Mouse (Mus musculus): ENCODE data around the gene Inmt. TPM values are rescaled to one million over a fixed set of nuclear protein-coding genes. Genes with fewer than 3 reads are reported as not detected.

Inmt gene
- polyA plus RNA-seq, 1 experiment from 2014 or later = not detected

DNA sequence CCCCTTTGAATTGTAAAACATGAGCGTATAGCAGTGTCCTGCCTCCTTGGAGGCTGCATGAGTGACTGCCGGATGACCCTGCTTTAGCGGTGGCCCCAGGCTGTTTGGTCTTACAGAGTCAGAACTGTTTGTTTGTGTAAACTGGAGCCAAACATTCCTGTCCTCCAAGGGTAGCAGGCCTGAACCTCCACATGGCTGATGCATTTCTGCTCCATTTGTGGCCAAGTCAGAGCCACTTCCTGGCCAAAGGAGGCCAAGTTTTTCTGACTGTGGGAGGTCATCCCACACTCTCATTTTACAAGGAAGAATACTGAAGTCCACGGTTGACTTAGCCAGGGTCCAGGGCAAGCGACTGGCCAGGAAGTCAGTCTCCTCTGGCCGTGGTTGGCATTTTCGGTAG is 4.7 kb upstream of the Inmt start:
- 90% methylated on average over 7 of the region's 7 CpGs for WGBS (ENCODE audit: missing documents)
- H3K79me2 ChIP-seq (ENCODE audit: inconsistent target) = no peaks in the 10 kb centered on the region
- no peaks in the 10 kb centered on the region for H3K36me3 ChIP-seq (ENCODE audit: inconsistent target)
- no peak overlapping the region for H3K4me3 ChIP-seq (ENCODE audit: inconsistent target)
- no peak overlapping the region for H3K27ac ChIP-seq

- no peaks in the 10 kb centered on the region for H3K36me3 ChIP-seq (ENCODE audit: inconsistent target)
- H3K79me2 ChIP-seq (ENCODE audit: inconsistent target) = no peaks in the 10 kb centered on the region
- WGBS (ENCODE audit: missing documents) = 30% methylated on average over 12 of the region's 12 CpGs
- H3K27ac ChIP-seq = no peak overlapping the region
- H3K4me3 ChIP-seq (ENCODE audit: inconsistent target) = no peak overlapping the region
Observed at GRCm38 (mm10) chr6:55177060-55177732, 2.4 kb upstream of the Inmt start.

DNA sequence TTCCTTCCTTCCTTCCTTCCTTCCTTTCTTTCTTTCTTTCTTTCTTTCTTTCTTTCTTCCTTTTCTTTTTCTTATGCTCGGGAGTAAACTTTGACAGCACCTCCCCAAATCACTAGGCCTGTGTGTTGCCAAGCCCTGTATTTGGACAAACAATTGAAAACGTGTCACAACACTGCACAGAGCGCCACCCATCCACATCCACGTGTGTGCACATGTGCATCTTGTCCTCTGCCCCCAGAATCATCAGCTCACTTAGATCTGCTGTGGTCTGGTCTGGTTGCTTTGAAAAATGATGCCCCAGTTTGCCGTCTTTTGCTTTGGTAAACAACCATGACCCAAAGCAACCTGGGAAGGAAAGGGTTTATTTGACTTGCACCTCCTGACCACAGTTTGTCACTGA is 1.0 kb upstream of the Inmt start:
- WGBS (ENCODE audit: missing documents) = 56% methylated on average over 5 of the region's 5 CpGs
- Histone ChIP-seq H3K79me2 (ENCODE audit: inconsistent target) (no peaks in the 10 kb centered on the region), H3K36me3 (ENCODE audit: inconsistent target) (no peaks in the 10 kb centered on the region), H3K4me3 (ENCODE audit: inconsistent target) (no peak overlapping the region), H3K27ac (no peak overlapping the region)

GRCm38 (mm10) chr6:55175456-55175855 is 613 bp upstream of the Inmt start:
- Histone ChIP-seq H3K27ac (no peak overlapping the region), H3K4me3 (ENCODE audit: inconsistent target) (no peak overlapping the region), H3K79me2 (ENCODE audit: inconsistent target) (no peaks in the 10 kb centered on the region), H3K36me3 (ENCODE audit: inconsistent target) (no peaks in the 10 kb centered on the region)
- 64% methylated on average over 2 of the region's 2 CpGs for WGBS (ENCODE audit: missing documents)

GRCm38 (mm10) chr6:55173941-55174349 is 898 bp downstream of the Inmt start:
- H3K4me3 ChIP-seq (ENCODE audit: inconsistent target) = no peak overlapping the region
- H3K27ac ChIP-seq = no peak overlapping the region
- no peaks in the 10 kb centered on the region for H3K36me3 ChIP-seq (ENCODE audit: inconsistent target)
- 86% methylated on average over 3 of the region's 3 CpGs for WGBS (ENCODE audit: missing documents)
- H3K79me2 ChIP-seq (ENCODE audit: inconsistent target) = no peaks in the 10 kb centered on the region

DNA sequence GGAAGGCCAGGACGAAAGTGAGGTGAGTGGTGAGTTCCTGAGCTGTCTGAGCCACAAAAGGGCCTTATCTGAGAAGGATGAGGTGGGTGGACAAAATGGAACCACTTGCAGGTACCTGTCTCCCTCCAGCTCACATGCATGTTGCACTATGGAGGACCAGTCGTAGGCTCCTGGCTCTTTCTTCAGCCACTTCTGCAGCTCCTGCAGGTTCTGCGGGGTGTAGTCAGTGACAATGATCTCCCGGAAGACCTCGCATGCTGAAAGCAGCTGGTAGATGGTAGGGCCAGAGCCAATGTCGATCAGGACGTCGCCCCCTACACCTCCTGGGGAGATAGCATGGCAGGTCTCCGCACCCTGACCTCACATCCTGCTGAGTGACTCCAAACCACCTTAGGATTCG is 1.7 kb downstream of the Inmt start:
- Histone ChIP-seq H3K4me3 (ENCODE audit: inconsistent target) (no peak overlapping the region), H3K27ac (no peak overlapping the region), H3K36me3 (ENCODE audit: inconsistent target) (no peaks in the 10 kb centered on the region), H3K79me2 (ENCODE audit: inconsistent target) (no peaks in the 10 kb centered on the region)
- WGBS (ENCODE audit: missing documents) = 90% methylated on average over 10 of the region's 10 CpGs

DNA sequence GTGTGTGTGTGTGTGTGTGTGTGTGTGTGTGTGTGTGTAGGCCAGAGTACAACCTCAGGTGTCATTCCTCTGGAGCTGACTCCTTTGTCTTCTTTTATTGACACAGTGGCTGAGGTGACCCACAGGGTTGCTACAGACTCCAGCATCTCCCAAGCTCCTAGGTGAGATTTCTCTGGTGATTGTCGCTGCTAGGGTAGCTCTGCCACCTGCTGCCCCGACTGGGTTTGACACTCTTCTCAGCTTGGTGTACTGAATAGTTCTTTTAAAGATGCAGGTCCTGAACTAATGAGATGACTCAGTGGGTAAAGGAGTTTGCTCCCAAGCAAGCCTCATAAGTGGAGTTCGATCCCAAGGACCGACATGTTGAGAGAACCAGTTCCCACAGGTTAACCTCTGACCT is 3.2 kb downstream of the Inmt start:
- no peak overlapping the region for H3K4me3 ChIP-seq (ENCODE audit: inconsistent target)
- no peaks in the 10 kb centered on the region for H3K79me2 ChIP-seq (ENCODE audit: inconsistent target)
- no peaks in the 10 kb centered on the region for H3K36me3 ChIP-seq (ENCODE audit: inconsistent target)
- no peak overlapping the region for H3K27ac ChIP-seq
- 64% methylated on average over 4 of the region's 4 CpGs for WGBS (ENCODE audit: missing documents)

- 86% methylated on average over 5 of the region's 5 CpGs for WGBS (ENCODE audit: missing documents)
Observed at GRCm38 (mm10) chr6:55169818-55170217, 5.0 kb downstream of the Inmt start.

DNA sequence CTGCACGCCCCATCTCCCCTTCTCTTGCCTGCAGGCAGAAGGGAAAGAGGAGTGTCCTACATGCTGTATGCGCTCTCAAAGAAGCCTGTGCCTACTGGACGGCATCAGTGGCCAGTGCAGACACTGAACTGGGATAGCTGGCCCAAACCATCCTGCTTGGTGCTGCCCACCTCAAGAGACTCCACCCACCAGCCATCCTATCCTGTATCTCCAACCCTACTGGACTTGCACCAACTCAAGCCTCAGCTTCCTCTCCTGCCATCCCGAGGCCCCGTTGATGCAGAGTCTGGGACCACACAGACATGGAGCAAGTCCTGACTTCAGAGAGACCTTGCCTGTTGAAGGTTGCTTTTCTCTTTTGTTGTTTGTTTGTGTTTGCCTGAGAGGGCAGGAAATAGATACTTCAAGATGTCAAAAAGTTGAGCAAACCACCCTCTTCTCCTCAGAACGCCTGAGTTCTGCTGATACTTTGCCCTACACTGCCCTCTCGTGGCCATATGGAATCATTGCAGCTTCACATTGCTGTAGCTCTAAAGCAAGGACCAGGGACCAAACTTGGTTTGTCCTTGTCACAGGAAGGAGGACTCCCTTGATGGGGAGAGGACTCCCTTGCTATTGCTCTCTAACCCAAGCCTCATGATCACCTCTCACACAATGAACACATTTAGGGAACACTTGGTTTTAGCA is 7.9 kb downstream of the Inmt start:
- no peaks in the 10 kb centered on the region for H3K36me3 ChIP-seq (ENCODE audit: inconsistent target)
- 45% methylated on average over 6 of the region's 7 CpGs for WGBS (ENCODE audit: missing documents)
- H3K4me3 ChIP-seq (ENCODE audit: inconsistent target) = no peak overlapping the region
- H3K27ac ChIP-seq = no peak overlapping the region
- no peaks in the 10 kb centered on the region for H3K79me2 ChIP-seq (ENCODE audit: inconsistent target)

More at GRCm38 (mm10) chr6:55169818-55170217, 5.0 kb downstream of the Inmt start:
- H3K4me3 ChIP-seq (ENCODE audit: inconsistent target) = no peak overlapping the region
- no peak overlapping the region for H3K27ac ChIP-seq
- no peaks in the 10 kb centered on the region for H3K79me2 ChIP-seq (ENCODE audit: inconsistent target)
- no peaks in the 10 kb centered on the region for H3K36me3 ChIP-seq (ENCODE audit: inconsistent target)

- Histone ChIP-seq H3K4me3 (ENCODE audit: inconsistent target) (no peak overlapping the region), H3K36me3 (ENCODE audit: inconsistent target) (no peaks in the 10 kb centered on the region), H3K27ac (no peak overlapping the region), H3K79me2 (ENCODE audit: inconsistent target) (no peaks in the 10 kb centered on the region)
- 91% methylated on average over 8 of the region's 8 CpGs for WGBS (ENCODE audit: missing documents)
Observed at GRCm38 (mm10) chr6:55163046-55163584, 11.7 kb downstream of the Inmt start.

DNA sequence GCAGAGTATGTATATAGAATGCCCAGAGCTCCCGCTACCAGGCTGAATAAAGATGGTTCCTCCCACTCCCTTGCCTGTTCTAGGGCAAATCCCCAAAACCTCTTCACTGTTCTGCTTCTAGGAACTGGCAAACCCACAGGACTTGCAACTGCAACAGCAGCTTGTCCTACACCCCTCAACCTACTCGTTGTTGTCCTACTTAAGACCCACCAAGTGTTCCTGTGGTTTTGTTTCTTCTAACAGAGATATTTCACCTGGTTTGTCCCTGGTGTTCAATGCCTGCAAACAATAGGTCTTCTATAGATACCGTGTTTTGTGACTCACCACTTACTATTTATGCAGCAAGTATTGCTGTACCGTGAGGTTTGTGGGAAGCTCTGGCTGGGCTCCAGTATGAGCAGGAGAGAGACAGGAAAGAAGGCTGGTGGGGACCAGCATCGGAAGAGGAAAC is 13.5 kb downstream of the Inmt start:
- Histone ChIP-seq H3K27ac (no peak overlapping the region), H3K4me3 (ENCODE audit: inconsistent target) (no peak overlapping the region), H3K79me2 (ENCODE audit: inconsistent target) (no peaks in the 10 kb centered on the region), H3K36me3 (ENCODE audit: inconsistent target) (no peaks in the 10 kb centered on the region)
- WGBS (ENCODE audit: missing documents) = 20% methylated on average over 5 of the region's 5 CpGs

DNA sequence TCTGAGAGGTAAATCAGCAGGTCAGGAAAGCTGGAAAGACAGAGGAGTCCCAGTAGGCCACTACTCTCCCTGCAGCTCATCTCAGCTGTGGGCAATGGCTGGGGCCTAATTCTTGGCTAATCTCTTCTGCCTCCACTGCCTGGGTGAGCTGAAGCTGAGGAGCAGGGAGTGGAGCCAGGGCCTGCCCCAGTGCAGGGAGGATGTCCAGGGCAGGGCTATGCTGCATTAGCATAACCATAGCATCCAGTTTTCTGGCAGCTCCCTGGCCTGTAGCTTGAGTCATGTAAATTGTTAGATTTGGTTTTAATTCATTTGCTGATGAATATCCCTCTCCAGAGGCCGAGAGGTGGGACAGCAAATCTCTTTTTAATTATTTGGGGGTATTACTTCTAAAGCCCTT is 15.6 kb downstream of the Inmt start:
- Histone ChIP-seq H3K4me3 (ENCODE audit: inconsistent target) (no peak overlapping the region), H3K79me2 (ENCODE audit: inconsistent target) (no peaks in the 10 kb centered on the region), H3K36me3 (ENCODE audit: inconsistent target) (no peaks in the 10 kb centered on the region), H3K27ac (no peak overlapping the region)
- WGBS (ENCODE audit: missing documents) = 71% methylated on average over 1 of the region's 1 CpGs

DNA sequence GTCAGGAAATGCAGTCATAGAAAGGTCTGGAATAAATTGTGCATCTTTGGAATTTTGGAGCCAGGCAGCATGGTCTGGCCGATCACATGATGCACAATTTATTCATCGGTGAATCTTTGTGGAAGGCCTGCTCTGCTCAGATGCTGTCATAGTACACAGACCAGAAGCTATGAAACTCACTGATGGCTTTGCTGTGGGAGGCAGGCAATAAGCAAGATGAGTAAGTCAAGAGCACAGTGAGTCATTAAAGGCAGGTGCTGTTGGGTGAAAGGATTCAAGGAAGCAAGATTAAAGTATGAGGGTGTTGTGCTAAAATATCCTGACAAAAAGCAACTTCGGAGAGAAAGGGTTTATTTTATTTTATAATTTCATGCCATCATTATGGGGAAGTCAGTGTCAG is 22.6 kb downstream of the Inmt start:
- H3K36me3 ChIP-seq (ENCODE audit: inconsistent target) = no peaks in the 10 kb centered on the region
- H3K79me2 ChIP-seq (ENCODE audit: inconsistent target) = no peaks in the 10 kb centered on the region
- no peak overlapping the region for H3K27ac ChIP-seq
- WGBS (ENCODE audit: missing documents) = 95% methylated on average over 3 of the region's 3 CpGs
- no peak overlapping the region for H3K4me3 ChIP-seq (ENCODE audit: inconsistent target)

DNA sequence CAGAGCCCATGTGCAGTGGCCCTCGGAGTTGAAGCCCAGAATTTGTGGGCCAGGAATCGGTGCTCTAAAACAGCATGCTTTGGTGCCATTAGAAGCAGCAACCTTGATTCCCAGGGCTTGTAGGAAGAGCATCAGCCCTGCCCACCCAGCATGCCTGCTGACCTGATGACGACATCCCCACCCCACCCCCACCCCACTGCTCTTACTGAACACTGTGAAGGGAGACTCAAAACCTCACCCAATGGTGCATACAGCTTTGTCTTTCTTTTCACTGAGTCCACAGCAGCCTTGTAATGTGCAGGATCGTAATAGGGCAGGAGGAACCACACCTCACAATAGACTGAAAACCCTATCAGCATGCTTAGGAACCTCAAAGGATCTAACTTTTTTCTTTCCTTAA is 28.7 kb downstream of the Inmt start:
- no peak overlapping the region for H3K4me3 ChIP-seq (ENCODE audit: inconsistent target)
- WGBS (ENCODE audit: missing documents) = 71% methylated on average over 4 of the region's 4 CpGs
- H3K36me3 ChIP-seq (ENCODE audit: inconsistent target) = no peaks in the 10 kb centered on the region
- H3K79me2 ChIP-seq (ENCODE audit: inconsistent target) = no peaks in the 10 kb centered on the region
- no peak overlapping the region for H3K27ac ChIP-seq

DNA sequence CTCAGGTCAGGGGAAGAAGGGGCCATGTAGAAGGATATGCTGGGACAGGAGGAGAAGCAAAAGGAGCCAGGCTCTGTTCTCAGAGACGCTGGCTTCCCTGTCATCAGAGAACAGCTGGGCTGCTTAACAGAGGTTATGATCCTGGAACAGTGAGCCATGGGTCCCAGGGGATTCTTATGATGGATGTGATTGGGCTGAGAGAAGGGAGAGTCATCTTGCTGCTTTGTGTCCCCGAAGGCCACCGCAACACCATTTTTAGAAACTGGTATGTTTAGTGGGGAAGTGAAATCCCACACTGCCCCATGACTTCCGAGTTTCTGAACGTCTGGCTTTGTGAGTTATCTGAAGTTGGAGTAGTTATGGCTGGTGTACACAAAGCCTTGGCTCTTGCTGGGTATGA is 29.6 kb downstream of the Inmt start:
- WGBS (ENCODE audit: missing documents) = 50% methylated on average over 5 of the region's 5 CpGs
- no peak overlapping the region for H3K27ac ChIP-seq

More for the DNA sequence above, 29.6 kb downstream of the Inmt start:
- Histone ChIP-seq H3K79me2 (ENCODE audit: inconsistent target) (no peaks in the 10 kb centered on the region), H3K36me3 (ENCODE audit: inconsistent target) (no peaks in the 10 kb centered on the region), H3K4me3 (ENCODE audit: inconsistent target) (no peak overlapping the region)
